Mouse (Mus musculus) intestine, embryonic 14.5 days (tissue): ENCODE results near the gene Mrps23. TPM values are rescaled to one million over a fixed set of nuclear protein-coding genes. Genes with fewer than 3 reads are reported as not detected.

ENCODE experiments used
- ATAC-seq: fragments of 200-750 bp; cut with Nextera tagmentation; replicated peaks from 2 replicates; pipeline ENCODE4 v1.8.0; 2017; ENCODE audit warnings: low read depth, moderate number of reproducible peaks, moderate TSS enrichment, moderate library complexity; ENCODE audit not compliant: low FRiP score, low TSS enrichment
- DNase-seq: peaks from one replicate; pipeline ENCODE4 v3.0.0-alpha.2; 2018; ENCODE audit warnings: low spot score
- H3K27ac ChIP-seq: fragments of 300-500 bp; sonication (generic); 2 replicates; pipeline ENCODE4 v1.5.1; 2014; ENCODE audit warnings: low read depth, mild to moderate bottlenecking, control low read depth
- H3K27me3 ChIP-seq: fragments of 300-500 bp; sonication (generic); replicated peaks from 2 replicates; pipeline ENCODE4 v1.6.1; 2014; ENCODE audit warnings: low read length, control low read depth; ENCODE audit not compliant: control insufficient read depth, insufficient read depth
- H3K36me3 ChIP-seq: fragments of 300-500 bp; sonication (generic); 2 replicates; pipeline ENCODE4 v1.6.1; 2014; ENCODE audit warnings: low read length, control low read depth; ENCODE audit not compliant: control insufficient read depth, insufficient read depth
- H3K4me1 ChIP-seq: fragments of 300-500 bp; sonication (generic); replicated peaks from 2 replicates; pipeline ENCODE4 v1.6.1; 2014; ENCODE audit warnings: low read length, control low read depth, mixed read lengths; ENCODE audit not compliant: control insufficient read depth, insufficient read depth
- H3K4me2 ChIP-seq: fragments of 300-500 bp; sonication (generic); 2 replicates; pipeline ENCODE4 v1.6.1; 2014; ENCODE audit warnings: low read length
- H3K4me3 ChIP-seq: fragments of 300-500 bp; sonication (generic); 2 replicates; pipeline ENCODE4 v1.5.1; 2014; ENCODE audit warnings: low read depth, low read length, control low read depth, mixed read lengths
- H3K9ac ChIP-seq: fragments of 300-500 bp; sonication (generic); 2 replicates; pipeline ENCODE4 v1.6.1; 2014; ENCODE audit warnings: mild to moderate bottlenecking, low read length
- H3K9me3 ChIP-seq: fragments of 300-500 bp; sonication (generic); 2 replicates; pipeline ENCODE4 v1.6.1; 2016; ENCODE audit warnings: low read length, control low read depth; ENCODE audit not compliant: control insufficient read depth
- WGBS: fragments of 180-500 bp; shearing (Covaris S2); extraction: QIAGEN DNeasy Blood & Tissue Kit; methylation state at CpG from one replicate; pipeline ENCODE4 v1.1.7; 2014; 5-methylcytosine and 5-hydroxymethylcytosine counted together
- polyA plus RNA-seq: library from polyadenylated mRNA; unstranded; fragments of >200 nt; fragmentation: Nextera tagmentation; extraction: Ambion mirVana; gene quantifications from 2 replicates; pipeline ENCODE4 v1.2.1, GENCODE M21; 2014

Gene Mrps23
- polyA plus RNA-seq, 1 experiment from 2014 or later: 60.8 TPM

DNA sequence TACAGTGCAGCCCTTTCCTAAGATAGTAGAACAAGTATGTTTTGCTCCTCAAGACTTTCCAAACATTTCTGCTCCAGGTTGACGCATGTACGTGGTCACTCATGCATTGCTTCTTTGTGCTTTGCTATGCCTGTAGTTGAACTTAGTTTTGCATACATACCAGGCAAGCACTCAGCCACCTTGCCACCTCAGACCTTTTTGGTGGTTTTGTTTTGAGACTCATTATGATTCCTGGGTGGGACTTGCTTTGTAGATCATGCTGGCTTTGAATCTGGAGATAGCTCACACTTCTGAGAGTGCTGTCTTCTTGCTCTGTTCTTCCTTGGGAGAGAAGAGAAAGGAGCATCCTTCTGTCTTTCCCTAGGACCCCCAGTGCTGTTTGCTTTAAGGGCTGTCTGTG, 3.5 kb downstream of the Mrps23 start:
- H3K36me3 ChIP-seq: peaks cover 40% of the 10 kb centered on the region

DNA sequence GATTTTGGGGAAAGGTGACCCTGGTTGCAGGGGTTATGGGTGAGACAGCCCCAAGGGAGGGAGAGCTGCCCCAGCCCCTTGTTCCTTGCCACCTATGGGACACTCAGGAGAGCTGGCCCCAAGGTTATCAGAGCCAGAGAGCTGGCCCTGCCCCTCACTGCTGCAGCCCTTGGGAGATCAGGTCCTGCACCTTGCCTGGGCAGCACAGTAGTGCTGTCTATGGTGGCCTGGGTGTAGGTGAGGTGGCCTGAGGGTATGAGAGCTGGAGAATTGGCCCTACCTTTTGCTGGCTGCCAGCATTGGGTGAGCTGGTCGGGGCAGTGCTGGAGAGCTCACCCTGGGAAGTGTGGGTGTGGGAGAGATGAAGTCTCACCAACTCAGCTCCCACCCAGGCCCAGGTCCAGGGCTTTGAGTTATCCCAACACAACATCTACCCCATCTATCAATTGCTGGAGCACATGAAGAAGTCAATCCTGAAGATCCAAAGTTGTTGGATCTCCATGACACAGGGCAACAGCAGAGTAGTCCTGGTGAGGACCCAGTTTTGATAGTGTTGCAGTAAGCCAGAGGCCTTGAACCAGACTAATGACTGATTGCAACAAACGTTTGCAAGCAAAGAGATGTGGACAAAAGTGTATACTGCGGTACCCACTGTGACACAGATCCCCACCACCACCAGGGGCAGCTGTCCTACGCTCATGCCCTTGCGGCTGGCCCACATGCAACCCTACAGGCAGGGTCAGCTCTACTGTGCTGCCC, 7.8 kb downstream of the Mrps23 start:
- no peaks in the 10 kb centered on the region for H3K9me3 ChIP-seq
- DNase-seq: no peak
- H3K36me3 ChIP-seq: peaks cover 40% of the 10 kb centered on the region

More for the DNA sequence above, 3.5 kb downstream of the Mrps23 start:
- no peak overlapping the region for H3K9ac ChIP-seq
- no peak overlapping the region for H3K4me2 ChIP-seq
- H3K4me1 ChIP-seq: peaks cover 10% of the 10 kb centered on the region
- ATAC-seq (no peak), DNase-seq (no peak)
- no peaks in the 10 kb centered on the region for H3K27me3 ChIP-seq
- no peak overlapping the region for H3K27ac ChIP-seq
- no peaks in the 10 kb centered on the region for H3K9me3 ChIP-seq
- no peak overlapping the region for H3K4me3 ChIP-seq
- WGBS: 96% methylated on average over 2 of the region's 2 CpGs

DNA sequence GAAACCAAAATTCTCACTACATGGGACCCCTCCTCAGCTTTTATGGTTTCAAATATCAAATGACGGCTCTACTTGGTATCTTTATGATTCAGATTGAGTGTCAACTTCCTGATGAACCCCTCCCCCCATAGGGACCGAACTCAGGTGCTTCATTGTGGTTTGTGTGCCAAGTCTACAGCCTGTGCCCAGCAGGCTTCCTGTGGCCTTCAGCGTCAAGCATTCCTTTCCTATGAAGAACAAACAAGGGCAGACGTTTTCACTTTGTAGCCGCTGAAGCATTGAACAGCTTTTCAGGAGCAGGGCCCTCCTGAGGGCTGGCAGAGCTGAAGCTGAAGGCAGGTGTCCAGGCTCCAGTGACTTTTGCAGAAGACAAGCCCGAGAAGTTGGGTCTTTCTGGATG, 9.6 kb downstream of the Mrps23 start:
- WGBS: 51% methylated on average over 6 of the region's 6 CpGs
- H3K9ac ChIP-seq: no peak overlapping the region
- H3K4me1 ChIP-seq: no peaks in the 10 kb centered on the region
- no peak overlapping the region for H3K4me3 ChIP-seq
- DNase-seq: no peak
- H3K27me3 ChIP-seq: no peaks in the 10 kb centered on the region
- no peak overlapping the region for H3K27ac ChIP-seq
- no peaks in the 10 kb centered on the region for H3K9me3 ChIP-seq
- peaks cover 28% of the 10 kb centered on the region for H3K36me3 ChIP-seq
- no peak for ATAC-seq
- no peak overlapping the region for H3K4me2 ChIP-seq

More for the DNA sequence above, 7.8 kb downstream of the Mrps23 start:
- Histone ChIP-seq H3K4me3 (no peak overlapping the region), H3K4me2 (no peak overlapping the region), H3K27ac (no peak overlapping the region), H3K4me1 (no peaks in the 10 kb centered on the region), H3K9ac (no peak overlapping the region), H3K27me3 (no peaks in the 10 kb centered on the region)
- no peak for ATAC-seq
- WGBS: 80% methylated on average over 5 of the region's 5 CpGs

DNA sequence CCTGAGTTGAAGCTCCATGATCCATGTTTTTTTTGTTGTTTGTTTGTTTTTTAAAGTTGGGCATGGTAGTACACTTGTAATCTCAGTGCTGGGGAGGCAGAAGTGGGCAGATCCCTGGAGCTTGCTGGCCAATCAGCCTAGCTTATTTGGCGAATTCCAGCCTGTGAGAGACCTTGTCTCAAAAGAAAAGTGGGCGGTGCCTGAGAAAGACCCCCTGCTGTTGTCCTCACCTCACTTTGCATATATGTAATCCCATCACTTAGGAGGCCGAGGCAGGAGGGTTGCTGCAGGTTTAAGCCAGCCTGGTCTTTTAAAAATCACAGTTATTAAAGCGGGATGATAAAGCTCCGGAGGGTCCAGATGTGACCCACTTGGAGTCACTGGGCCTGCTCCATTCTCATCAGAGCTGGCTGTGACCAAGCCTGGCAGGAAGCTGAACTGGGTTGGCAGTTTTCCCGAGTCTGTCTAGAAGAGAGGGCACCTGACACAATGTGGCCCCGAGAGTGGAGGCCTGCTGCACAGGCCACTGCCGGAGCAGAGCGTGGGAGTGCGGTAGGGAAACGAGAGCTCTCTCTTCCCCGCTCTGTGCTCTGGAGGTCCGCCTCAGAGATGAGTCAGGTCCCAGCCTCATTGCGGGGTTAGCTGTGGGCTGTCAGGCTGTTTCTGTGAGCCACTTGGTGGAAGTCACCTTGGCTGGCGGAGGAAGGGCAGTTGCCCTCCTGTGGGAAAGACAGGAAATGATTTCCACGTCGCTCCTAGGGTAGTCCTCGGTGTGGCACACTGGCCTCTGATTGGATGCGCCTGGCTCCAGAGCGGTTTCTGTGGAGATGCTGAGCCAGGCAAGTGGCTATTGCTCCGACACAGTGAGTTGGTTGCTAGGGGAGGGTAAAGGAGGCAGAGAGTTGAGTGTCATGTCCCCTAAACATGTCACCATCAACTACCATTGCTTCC, 11.0 kb downstream of the Mrps23 start:
- ATAC-seq: peak; percentile 45; the same call in 1 of the 2 replicates
- Histone ChIP-seq H3K4me1 (no peaks in the 10 kb centered on the region), H3K9me3 (no peaks in the 10 kb centered on the region), H3K9ac (no peak overlapping the region), H3K27ac (no peak overlapping the region), H3K4me3 (no peak overlapping the region), H3K4me2 (no peak overlapping the region), H3K27me3 (no peaks in the 10 kb centered on the region), H3K36me3 (peaks cover 16% of the 10 kb centered on the region)
- WGBS: 60% methylated on average over 21 of the region's 21 CpGs
- DNase-seq: no peak

DNA sequence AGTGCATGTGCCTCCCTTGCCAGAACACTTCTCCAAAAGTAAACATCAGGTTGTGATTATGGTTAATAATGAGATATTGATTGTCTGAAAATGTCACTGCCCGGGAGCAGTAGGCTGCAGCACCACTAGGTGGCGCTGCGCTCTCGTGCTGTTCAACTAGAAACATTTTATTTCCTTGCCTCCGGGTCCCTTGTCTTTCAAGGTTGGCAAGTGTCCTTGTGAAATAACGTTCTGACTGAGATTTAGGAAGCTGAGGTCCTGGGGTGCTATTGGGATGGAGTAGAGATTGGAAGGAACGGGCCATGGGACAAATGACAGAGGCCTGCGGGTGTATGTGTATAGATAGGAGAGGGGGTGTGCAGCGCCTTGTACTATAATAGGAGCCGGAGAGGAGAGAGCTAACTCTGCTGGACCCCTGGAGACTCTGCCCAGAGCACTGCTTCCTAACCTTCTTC, 12.1 kb downstream of the Mrps23 start:
- Histone ChIP-seq H3K4me2 (no peak overlapping the region), H3K27ac (no peak overlapping the region), H3K27me3 (no peaks in the 10 kb centered on the region), H3K9me3 (no peaks in the 10 kb centered on the region), H3K4me1 (no peaks in the 10 kb centered on the region), H3K36me3 (peaks cover 5% of the 10 kb centered on the region), H3K9ac (no peak overlapping the region), H3K4me3 (no peak overlapping the region)
- ATAC-seq: no peak
- peak; percentile 77 for DNase-seq
- WGBS: 24% methylated on average over 10 of the region's 10 CpGs

DNA sequence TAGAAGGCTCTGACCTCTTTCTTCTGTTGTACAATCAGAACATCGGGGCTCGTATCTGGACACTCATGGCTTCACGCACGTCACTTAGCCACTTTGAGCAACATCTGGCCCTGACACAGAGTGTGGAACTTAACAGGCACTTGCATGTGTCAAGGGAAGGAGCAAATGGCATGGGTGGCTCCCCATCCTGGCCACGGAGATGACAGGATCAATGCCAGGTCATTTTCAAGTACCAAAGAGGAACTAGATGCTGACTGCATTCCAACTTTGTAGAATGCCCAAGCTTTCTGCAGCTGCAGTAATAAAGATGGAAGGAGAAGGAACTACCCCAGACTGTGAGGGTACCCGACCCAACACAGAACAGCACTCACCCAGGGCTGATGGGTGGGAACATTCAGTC, 14.0 kb downstream of the Mrps23 start:
- no peaks in the 10 kb centered on the region for H3K9me3 ChIP-seq
- no peak overlapping the region for H3K4me2 ChIP-seq
- DNase-seq (no peak), ATAC-seq (no peak)
- H3K4me3 ChIP-seq: no peak overlapping the region
- no peaks in the 10 kb centered on the region for H3K4me1 ChIP-seq
- H3K36me3 ChIP-seq: no peaks in the 10 kb centered on the region
- H3K27me3 ChIP-seq: no peaks in the 10 kb centered on the region
- H3K27ac ChIP-seq: no peak overlapping the region
- H3K9ac ChIP-seq: no peak overlapping the region
- WGBS: 82% methylated on average over 6 of the region's 6 CpGs

DNA sequence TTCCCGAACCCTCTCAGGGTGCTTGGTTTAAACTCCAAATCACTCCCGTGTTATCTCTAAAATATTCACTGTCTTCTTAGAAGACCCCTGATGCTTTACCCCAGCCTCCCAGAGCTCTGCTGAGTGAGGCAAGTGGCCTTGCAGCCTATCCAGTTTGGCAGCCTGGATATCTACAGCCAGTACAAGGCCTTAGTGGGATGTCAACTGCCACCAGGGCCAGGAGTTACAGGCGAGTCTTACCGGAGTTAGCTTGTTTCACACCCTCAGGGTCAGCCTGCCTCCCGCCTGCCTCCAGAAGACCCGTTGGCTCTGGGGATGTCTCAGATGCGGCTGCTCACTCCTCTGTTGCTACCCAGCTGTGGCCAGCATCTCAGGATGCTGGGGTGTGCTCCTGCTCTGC, 14.4 kb downstream of the Mrps23 start:
- H3K9ac ChIP-seq: no peak overlapping the region
- H3K36me3 ChIP-seq: no peaks in the 10 kb centered on the region
- DNase-seq (no peak), ATAC-seq (no peak)
- H3K27me3 ChIP-seq: no peaks in the 10 kb centered on the region
- H3K27ac ChIP-seq: no peak overlapping the region
- no peaks in the 10 kb centered on the region for H3K4me1 ChIP-seq
- 58% methylated on average over 7 of the region's 7 CpGs for WGBS
- H3K4me3 ChIP-seq: no peak overlapping the region
- no peak overlapping the region for H3K4me2 ChIP-seq
- H3K9me3 ChIP-seq: no peaks in the 10 kb centered on the region

DNA sequence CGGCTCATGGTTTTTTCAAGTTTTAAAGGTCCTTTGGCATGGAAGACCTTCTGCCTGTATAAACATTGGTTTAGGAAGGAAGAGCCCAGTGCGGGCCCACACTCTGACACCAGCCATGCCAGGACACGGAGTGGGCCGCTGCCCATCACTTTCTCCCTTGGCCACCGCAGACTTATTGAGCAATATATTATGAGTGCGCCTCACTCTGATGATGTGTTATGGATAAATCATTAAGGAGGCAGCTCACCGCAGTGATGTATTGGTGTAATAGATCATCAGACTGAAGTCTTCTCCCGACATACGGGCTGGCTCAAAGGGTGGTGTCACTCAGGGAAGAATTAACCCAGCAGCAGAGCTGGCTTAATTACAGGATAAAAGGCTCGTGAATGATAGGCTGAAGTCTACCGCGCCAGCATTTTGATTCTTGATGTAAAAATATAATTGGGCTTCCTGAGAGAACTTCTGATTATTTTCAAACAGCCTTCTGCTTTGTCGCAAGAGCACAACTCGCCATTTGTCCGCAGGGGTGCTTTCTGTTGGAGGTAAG, 17.8 kb downstream of the Mrps23 start:
- no peaks in the 10 kb centered on the region for H3K9me3 ChIP-seq

More for the DNA sequence above, 17.8 kb downstream of the Mrps23 start:
- DNase-seq (no peak), ATAC-seq (no peak)
- no peaks in the 10 kb centered on the region for H3K4me1 ChIP-seq
- H3K27me3 ChIP-seq: no peaks in the 10 kb centered on the region
- no peaks in the 10 kb centered on the region for H3K36me3 ChIP-seq
- no peak overlapping the region for H3K27ac ChIP-seq
- no peak overlapping the region for H3K9ac ChIP-seq
- H3K4me3 ChIP-seq: no peak overlapping the region
- 87% methylated on average over 15 of the region's 15 CpGs for WGBS
- no peak overlapping the region for H3K4me2 ChIP-seq
